Mouse (Mus musculus): Measurements from ENCODE around the gene Naaladl1.

GRCm38 (mm10) chr19:6069851-6070250, 35.7 kb upstream of the Naaladl1 start:
- TF ChIP-seq POLR2A (IDR thresholded peaks at IDR 0.05; ENCODE audit: control insufficient read depth, extremely low read depth, insufficient read depth, low read length, poor library complexity), result no peak
- TF ChIP-seq CTCF (IDR thresholded peaks at IDR 0.05; ENCODE audit: borderline replicate concordance, control insufficient read depth, extremely low read depth, insufficient read depth, low read length, poor library complexity), result no peak
